Mouse (Mus musculus) heart, adult 2 months (tissue): ENCODE data around the gene Kdm6b. TPM values are rescaled to one million over a fixed set of nuclear protein-coding genes. Genes with fewer than 3 reads are reported as not detected.
A peak's percentile ranks its signal among the peaks of the same experiment; 100 is the strongest.

ENCODE experiments used
- DNase-seq, 2 experiments: peaks; one replicate each; pipeline ENCODE4 v3.0.0; 2021
- H3K27ac ChIP-seq: fragments of 200-600 bp; 2 replicates; pipeline ENCODE4 v1.8.1; 2022
- H3K27me3 ChIP-seq: fragments of 200-500 bp; 2 replicates; pipeline ENCODE4 v1.6.1; 2012; ENCODE audit warnings: mild to moderate bottlenecking, low read length, inconsistent platforms, mixed read lengths; ENCODE audit not compliant: control insufficient read depth, insufficient read depth
- H3K36me3 ChIP-seq: fragments of 200-500 bp; 2 replicates; pipeline ENCODE4 v1.6.1; 2012; ENCODE audit warnings: low read length, inconsistent platforms; ENCODE audit not compliant: control insufficient read depth, insufficient read depth
- H3K4me1 ChIP-seq: fragments of 200-500 bp; 2 replicates; pipeline ENCODE4 v1.6.1; 2011; ENCODE audit warnings: low read length; ENCODE audit not compliant: control insufficient read depth, insufficient read depth
- H3K4me3 ChIP-seq: fragments of 200-600 bp; 2 replicates; pipeline ENCODE4 v1.8.1; 2022
- H3K79me2 ChIP-seq: fragments of 200-500 bp; replicated peaks from 2 replicates; pipeline ENCODE4 v1.6.1; 2012; ENCODE audit warnings: mild to moderate bottlenecking, inconsistent platforms, low read length, moderate library complexity, mixed read lengths; ENCODE audit not compliant: control insufficient read depth, insufficient read depth
- H3K9ac ChIP-seq: fragments of 200-500 bp; 2 replicates; pipeline ENCODE4 v1.6.1; 2012; ENCODE audit warnings: low read depth, mild to moderate bottlenecking, control low read depth, inconsistent platforms, low read length, mixed read lengths
- CTCF ChIP-seq: fragments of 200-600 bp; IDR thresholded peaks from 2 replicates; pipeline ENCODE4 v1.8.1; 2022; ENCODE audit warnings: antibody characterized with exemption, mild to moderate bottlenecking, moderate library complexity
- EP300 ChIP-seq: fragments of 200-500 bp; IDR thresholded peaks from 2 replicates; pipeline ENCODE4 v1.6.1; 2011; ENCODE audit warnings: low read depth, low read length, control low read depth; ENCODE audit not compliant: insufficient read depth
- POLR2A ChIP-seq: fragments of 200-500 bp; IDR thresholded peaks from 2 replicates; pipeline ENCODE4 v1.6.1; 2011; ENCODE audit warnings: mild to moderate bottlenecking, low read depth, low read length, control low read depth; ENCODE audit not compliant: insufficient read depth
- WGBS: fragments of 180-500 bp; shearing (Covaris S2); methylation state at CpG from one replicate; pipeline ENCODE4 v1.1.7; 2018; 5-methylcytosine and 5-hydroxymethylcytosine counted together
- intact Hi-C: fragments of 180-260 bp; cut with DNase I; formaldehyde crosslinking; loops from one replicate; pipeline ENCODE4 v1.15.1; 2025
- polyA plus RNA-seq: library from polyadenylated mRNA; depleted of rRNA; stranded (reverse); fragments of >200 nt; gene quantifications from 2 replicates; pipeline ENCODE4 v1.2.3, GENCODE M21; 2012
- total RNA-seq, 2 experiments: library from RNA; stranded (reverse); gene quantifications; 2 replicates each; pipeline ENCODE4 v1.2.3; 2021

Kdm6b gene
- total and polyA plus RNA-seq, 3 experiments, result 8.6 to 27.8 (median 19.7) TPM

DNA sequence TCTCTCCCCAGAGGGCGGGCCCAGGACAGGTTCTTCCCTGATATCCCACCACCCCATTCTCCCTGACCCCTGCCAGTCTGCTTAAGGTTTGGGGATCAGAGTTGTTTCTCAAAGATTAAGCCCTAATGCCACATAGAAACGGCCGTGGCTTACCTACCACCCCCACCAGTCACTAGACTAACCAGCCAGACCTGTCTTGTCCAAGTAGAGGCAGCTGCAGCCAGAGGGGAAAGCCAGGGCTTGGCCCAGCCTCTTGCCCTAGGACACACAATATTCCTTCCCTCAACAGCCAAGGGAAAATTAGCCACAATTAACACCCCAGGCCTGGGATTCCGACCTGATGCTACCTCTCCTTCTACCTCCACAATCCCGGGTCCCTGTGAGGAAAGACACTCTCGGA, 47.8 kb downstream of the Kdm6b start:
- TF ChIP-seq EP300 (no peak), CTCF (no peak), POLR2A (no peak)
- H3K27ac ChIP-seq, result peak overlapping the region; percentile 91
- H3K36me3 ChIP-seq, result no peaks in the 10 kb centered on the region
- intact Hi-C loops, result loop anchor here (2.0 kb wide), 3 partner anchors 25 to 55 kb away; partner anchors contain the start of genes Kcnab3 and Rnf227
- no peaks in the 10 kb centered on the region for H3K79me2 ChIP-seq
- H3K9ac ChIP-seq, result peak overlapping the region; percentile 68
- peaks cover 21% of the 10 kb centered on the region for H3K4me1 ChIP-seq
- H3K27me3 ChIP-seq, result no peaks in the 10 kb centered on the region
- peak overlapping the region; percentile 84 for H3K4me3 ChIP-seq
- no peak for DNase-seq
- 31% methylated on average over 6 of the region's 6 CpGs for WGBS

DNA sequence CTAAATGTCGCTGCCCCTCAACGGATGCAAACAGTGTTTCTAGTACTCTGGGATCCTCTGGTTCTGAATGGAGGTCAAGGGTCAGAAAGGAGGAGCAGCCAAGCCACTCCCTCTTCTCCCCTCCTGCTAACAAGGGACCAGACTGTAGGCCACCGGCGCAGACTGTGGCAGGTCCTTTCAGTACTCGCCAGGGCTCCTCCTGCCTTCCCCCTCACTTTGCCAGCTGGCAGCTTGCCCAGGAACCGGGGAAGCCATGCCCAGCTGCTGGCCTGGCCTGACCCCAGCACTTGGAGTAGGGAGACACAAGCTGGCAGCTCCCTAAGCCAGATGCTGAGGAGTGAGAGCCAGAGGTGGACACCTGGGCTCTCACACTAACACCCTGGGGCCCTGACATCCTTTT, 48.6 kb downstream of the Kdm6b start:
- peak; percentile 94 for DNase-seq
- Histone ChIP-seq H3K9ac (no peak overlapping the region), H3K4me3 (no peak overlapping the region)

GRCm38 (mm10) chr11:69364376-69364775, 49.1 kb downstream of the Kdm6b start:
- TF ChIP-seq POLR2A (no peak), CTCF (no peak), EP300 (no peak)
- Histone ChIP-seq H3K9ac (no peak overlapping the region; the same call in 1 of the 2 replicates), H3K27me3 (no peaks in the 10 kb centered on the region), H3K27ac (peak overlapping the region; percentile 91), H3K4me1 (peaks cover 21% of the 10 kb centered on the region), H3K79me2 (no peaks in the 10 kb centered on the region), H3K36me3 (no peaks in the 10 kb centered on the region), H3K4me3 (no peak overlapping the region)
- WGBS, result 39% methylated on average over 8 of the region's 8 CpGs
- intact Hi-C loops, result loop anchor here (2.0 kb wide), 2 partner anchors 38 to 56 kb away; partner anchors contain the start of gene Kcnab3
- no peak for DNase-seq

More for the DNA sequence above, 48.6 kb downstream of the Kdm6b start:
- no peak for TF ChIP-seq CTCF
- TF ChIP-seq POLR2A, result no peak; the same call in none of the 2 replicates
- TF ChIP-seq EP300, result peak; percentile 65; the same call in 1 of the 2 replicates
- Histone ChIP-seq H3K27ac (peak overlapping the region; percentile 91), H3K27me3 (no peaks in the 10 kb centered on the region), H3K4me1 (peaks cover 21% of the 10 kb centered on the region), H3K79me2 (no peaks in the 10 kb centered on the region), H3K36me3 (no peaks in the 10 kb centered on the region)
- under 1% methylated on average over 6 of the region's 6 CpGs for WGBS
- intact Hi-C loops, result loop anchor here (2.0 kb wide), 2 partner anchors 38 to 56 kb away; partner anchors contain the start of gene Kcnab3

- H3K36me3 ChIP-seq, result no peaks in the 10 kb centered on the region
- no peak overlapping the region for H3K27ac ChIP-seq
- TF ChIP-seq POLR2A (no peak), CTCF (0 out of 2 replicates have a peak, but pooled peaks have one; percentile 2), EP300 (no peak)
- H3K4me1 ChIP-seq, result peaks cover 18% of the 10 kb centered on the region
- no peak overlapping the region for H3K9ac ChIP-seq
- no peak for DNase-seq
- no peaks in the 10 kb centered on the region for H3K27me3 ChIP-seq
- no peaks in the 10 kb centered on the region for H3K79me2 ChIP-seq
- intact Hi-C loops, result no loop called here
- H3K4me3 ChIP-seq, result no peak overlapping the region
- whole genome bisulfite sequencing, result 96% methylated on average over 2 of the region's 2 CpGs
Observed at GRCm38 (mm10) chr11:69362479-69362878, 51.0 kb downstream of the Kdm6b start.

DNA sequence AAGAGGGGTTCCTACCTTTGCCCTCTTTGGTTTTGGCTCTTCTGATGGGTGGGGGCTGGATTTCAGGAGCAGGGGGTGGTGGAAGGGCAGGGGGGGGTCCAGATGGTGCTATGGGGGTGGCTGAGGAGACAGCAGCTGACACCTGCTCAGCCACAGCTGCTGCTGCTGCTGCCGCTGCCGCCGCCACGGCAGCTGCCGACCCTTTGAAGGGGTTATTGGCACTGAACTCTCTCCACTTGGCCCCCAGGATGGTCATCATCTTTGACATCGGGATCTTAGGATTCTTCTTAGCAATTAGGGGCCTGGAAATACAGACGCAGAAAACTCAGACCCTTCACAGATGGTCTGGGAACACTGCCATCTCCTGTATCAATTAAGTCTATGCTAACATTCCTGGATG, 51.5 kb downstream of the Kdm6b start:
- Histone ChIP-seq H3K4me3 (no peak overlapping the region), H3K27ac (no peak overlapping the region), H3K36me3 (no peaks in the 10 kb centered on the region), H3K9ac (no peak overlapping the region), H3K79me2 (no peaks in the 10 kb centered on the region), H3K4me1 (peaks cover 18% of the 10 kb centered on the region), H3K27me3 (no peaks in the 10 kb centered on the region)
- intact Hi-C loops, result no loop called here
- no peak for DNase-seq
- TF ChIP-seq EP300 (no peak), CTCF (no peak)
- WGBS, result 83% methylated on average over 7 of the region's 7 CpGs

- no peak for DNase-seq
- intact Hi-C loops, result no loop called here
- H3K4me1 ChIP-seq, result no peaks in the 10 kb centered on the region
- 92% methylated on average over 12 of the region's 12 CpGs for WGBS
- no peak overlapping the region for H3K9ac ChIP-seq
- TF ChIP-seq POLR2A, result no peak
- no peak for TF ChIP-seq CTCF
- TF ChIP-seq EP300, result no peak
- H3K27me3 ChIP-seq, result no peaks in the 10 kb centered on the region
- H3K79me2 ChIP-seq, result no peaks in the 10 kb centered on the region
- H3K4me3 ChIP-seq, result no peak overlapping the region
- H3K27ac ChIP-seq, result no peak overlapping the region
- no peaks in the 10 kb centered on the region for H3K36me3 ChIP-seq
Observed at GRCm38 (mm10) chr11:69357690-69358089, 55.8 kb downstream of the Kdm6b start.
